Mouse (Mus musculus): ENCODE results near the gene Phrf1.
A peak's percentile ranks its signal among the peaks of the same experiment; 100 is the strongest.

Phrf1 gene

GRCm38 (mm10) chr7:141261480-141261879 is 32.9 kb downstream of the Phrf1 start:
- DNase-seq, result no peak

- DNase-seq, result no peak
These were observed 35.1 kb downstream of the Phrf1 start for GRCm38 (mm10) chr7:141263640-141264039.

- no peak for DNase-seq
These were observed 35.6 kb downstream of the Phrf1 start for GRCm38 (mm10) chr7:141264041-141264700.

- DNase-seq, result peak; percentile 58
These were observed 36.3 kb downstream of the Phrf1 start for GRCm38 (mm10) chr7:141264761-141265410.

- no peak for DNase-seq
These were observed 36.8 kb downstream of the Phrf1 start for GRCm38 (mm10) chr7:141265411-141265738.

- peak; percentile 62 for DNase-seq
These were observed 37.4 kb downstream of the Phrf1 start, which contains the start of gene Irf7 for GRCm38 (mm10) chr7:141265739-141266561. Irf7 (minus strand) TSS chr7:141266481.

GRCm38 (mm10) chr7:141268466-141269272 is 40.1 kb downstream of the Phrf1 start:
- DNase-seq, result no peak

- DNase-seq, result no peak
These were observed 40.6 kb downstream of the Phrf1 start for GRCm38 (mm10) chr7:141269273-141269545.

- DNase-seq, result no peak
These were observed 42.0 kb downstream of the Phrf1 start for GRCm38 (mm10) chr7:141270631-141271030.

GRCm38 (mm10) chr7:141275356-141275755 is 46.8 kb downstream of the Phrf1 start:
- DNase-seq, result no peak

- no peak for DNase-seq
These were observed 48.0 kb downstream of the Phrf1 start, which contains the start of gene Cdhr5 for GRCm38 (mm10) chr7:141276546-141276945. Cdhr5 (minus strand) TSS chr7:141276786.

- DNase-seq, result no peak
These were observed 49.4 kb downstream of the Phrf1 start for GRCm38 (mm10) chr7:141277701-141278678.

- peak; percentile 75 for DNase-seq
These were observed 50.4 kb downstream of the Phrf1 start, which contains the start of gene Sct for GRCm38 (mm10) chr7:141278766-141279590. Sct (minus strand) TSS chr7:141279133.

- DNase-seq, result peak; percentile 88
These were observed 52.9 kb downstream of the Phrf1 start for GRCm38 (mm10) chr7:141281442-141281841.

- DNase-seq, result no peak
These were observed 54.2 kb downstream of the Phrf1 start for GRCm38 (mm10) chr7:141282756-141283155.

GRCm38 (mm10) chr7:141288042-141288441 is 59.5 kb downstream of the Phrf1 start:
- DNase-seq, result no peak

- peak; percentile 73 for DNase-seq
These were observed 63.5 kb downstream of the Phrf1 start, which contains the start of gene Drd4 for GRCm38 (mm10) chr7:141291921-141292582. Drd4 (plus strand) TSS chr7:141292006.

- peak; percentile 18 for DNase-seq
These were observed 64.2 kb downstream of the Phrf1 start for GRCm38 (mm10) chr7:141292583-141293388.

GRCm38 (mm10) chr7:141293852-141294471 is 65.4 kb downstream of the Phrf1 start:
- peak; percentile 67 for DNase-seq
